Mouse (Mus musculus) erythroblast, embryonic 14.5 days (primary cell): ENCODE results near the gene Ccdc187. TPM values are rescaled to one million over a fixed set of nuclear protein-coding genes. Genes with fewer than 3 reads are reported as not detected.

Source experiments
- H3K27me3 ChIP-seq: 2 replicates; pipeline ENCODE4 v1.6.1; 2012; ENCODE audit warnings: inconsistent platforms; ENCODE audit not compliant: control insufficient read depth
- H3K36me3 ChIP-seq: 2 replicates; pipeline ENCODE4 v1.6.1; 2012; ENCODE audit warnings: mild to moderate bottlenecking, inconsistent platforms; ENCODE audit not compliant: control insufficient read depth
- H3K4me1 ChIP-seq: 2 replicates; pipeline ENCODE4 v1.6.1; 2012; ENCODE audit warnings: inconsistent platforms; ENCODE audit not compliant: control insufficient read depth
- H3K4me3 ChIP-seq: replicated peaks from 2 replicates; pipeline ENCODE3; 2012; ENCODE audit warnings: moderate library complexity, mild to moderate bottlenecking, inconsistent platforms
- H3K9me3 ChIP-seq: 2 replicates; pipeline ENCODE4 v1.6.1; 2012; ENCODE audit warnings: low read length, inconsistent platforms, mixed read lengths; ENCODE audit not compliant: control insufficient read depth
- GATA1 ChIP-seq: IDR thresholded peaks from 2 replicates; pipeline ENCODE4 v1.6.1; 2012; ENCODE audit warnings: low read length, inconsistent platforms, mixed read lengths
- TAL1 ChIP-seq: IDR thresholded peaks from 3 replicates; pipeline ENCODE4 v1.6.1; 2012; ENCODE audit warnings: low read length, inconsistent platforms, mixed read lengths
- polyA plus RNA-seq: library from polyadenylated mRNA; stranded (reverse); fragments of >175 nt; gene quantifications from 2 replicates; pipeline ENCODE4 v1.2.3, GENCODE M21; 2012

Ccdc187 gene
- polyA plus RNA-seq, 1 experiment, result under 0.01 TPM

GRCm38 (mm10) chr2:26265095-26265494 lies 29.3 kb downstream of the Ccdc187 start:
- H3K4me1 ChIP-seq, result no peaks in the 10 kb centered on the region
- H3K36me3 ChIP-seq, result no peaks in the 10 kb centered on the region
- H3K27me3 ChIP-seq, result peaks cover 2% of the 10 kb centered on the region; the same call in 1 of the 2 replicates
- H3K4me3 ChIP-seq, result no peak overlapping the region
- TF ChIP-seq GATA1 (no peak), TAL1 (no peak)
- H3K9me3 ChIP-seq, result no peaks in the 10 kb centered on the region

- Histone ChIP-seq H3K9me3 (no peaks in the 10 kb centered on the region), H3K4me3 (no peak overlapping the region), H3K27me3 (peaks cover 2% of the 10 kb centered on the region; the same call in 1 of the 2 replicates), H3K36me3 (no peaks in the 10 kb centered on the region), H3K4me1 (no peaks in the 10 kb centered on the region)
- TF ChIP-seq TAL1 (no peak), GATA1 (no peak)
Measured at GRCm38 (mm10) chr2:26264646-26265045, 29.7 kb downstream of the Ccdc187 start.

GRCm38 (mm10) chr2:26257315-26258096 lies 36.9 kb downstream of the Ccdc187 start:
- Histone ChIP-seq H3K4me1 (no peaks in the 10 kb centered on the region; the same call in 1 of the 2 replicates), H3K36me3 (no peaks in the 10 kb centered on the region), H3K9me3 (no peaks in the 10 kb centered on the region), H3K27me3 (peaks cover 9% of the 10 kb centered on the region), H3K4me3 (no peak overlapping the region)
- no peak for TF ChIP-seq GATA1

- no peaks in the 10 kb centered on the region for H3K36me3 ChIP-seq
- no peak overlapping the region for H3K4me3 ChIP-seq
- TF ChIP-seq TAL1 (no peak), GATA1 (no peak)
- peaks cover 11% of the 10 kb centered on the region for H3K27me3 ChIP-seq
- no peaks in the 10 kb centered on the region; the same call in 1 of the 2 replicates for H3K4me1 ChIP-seq
- no peaks in the 10 kb centered on the region for H3K9me3 ChIP-seq
Measured at GRCm38 (mm10) chr2:26254816-26255215, 39.5 kb downstream of the Ccdc187 start.

GRCm38 (mm10) chr2:26252514-26253206 lies 41.7 kb downstream of the Ccdc187 start:
- H3K27me3 ChIP-seq, result peaks cover 11% of the 10 kb centered on the region
- H3K4me3 ChIP-seq, result no peak overlapping the region
- no peak for TF ChIP-seq GATA1
- TF ChIP-seq TAL1, result no peak
- no peaks in the 10 kb centered on the region for H3K9me3 ChIP-seq
- no peaks in the 10 kb centered on the region for H3K36me3 ChIP-seq
- H3K4me1 ChIP-seq, result no peaks in the 10 kb centered on the region; the same call in 1 of the 2 replicates

GRCm38 (mm10) chr2:26247531-26247930 lies 46.8 kb downstream of the Ccdc187 start:
- no peaks in the 10 kb centered on the region for H3K36me3 ChIP-seq
- H3K27me3 ChIP-seq, result peaks cover 4% of the 10 kb centered on the region; the same call in 1 of the 2 replicates
- no peak overlapping the region for H3K4me3 ChIP-seq
- no peaks in the 10 kb centered on the region for H3K9me3 ChIP-seq
- H3K4me1 ChIP-seq, result no peaks in the 10 kb centered on the region
- TF ChIP-seq GATA1, result no peak
- no peak for TF ChIP-seq TAL1

- peaks cover 6% of the 10 kb centered on the region for H3K27me3 ChIP-seq
- H3K9me3 ChIP-seq, result no peaks in the 10 kb centered on the region
- H3K4me1 ChIP-seq, result peaks cover 19% of the 10 kb centered on the region
- no peaks in the 10 kb centered on the region for H3K36me3 ChIP-seq
- TF ChIP-seq GATA1 (no peak), TAL1 (no peak)
- no peak overlapping the region for H3K4me3 ChIP-seq
Measured at GRCm38 (mm10) chr2:26240841-26241240, 53.5 kb downstream of the Ccdc187 start.

GRCm38 (mm10) chr2:26240330-26240729 lies 54.0 kb downstream of the Ccdc187 start:
- Histone ChIP-seq H3K4me1 (peaks cover 25% of the 10 kb centered on the region), H3K9me3 (no peaks in the 10 kb centered on the region), H3K36me3 (no peaks in the 10 kb centered on the region), H3K4me3 (no peak overlapping the region), H3K27me3 (peaks cover 6% of the 10 kb centered on the region)
- TF ChIP-seq TAL1 (no peak), GATA1 (no peak)

GRCm38 (mm10) chr2:26237290-26237782 lies 57.0 kb downstream of the Ccdc187 start, which contains the start of gene Qsox2:
Qsox2 (minus strand) TSS chr2:26237525.
- Histone ChIP-seq H3K36me3 (peaks cover 13% of the 10 kb centered on the region), H3K4me3 (peak within 1 kb of the TSS; percentile 73), H3K4me1 (peaks cover 42% of the 10 kb centered on the region), H3K9me3 (no peaks in the 10 kb centered on the region), H3K27me3 (peaks cover 6% of the 10 kb centered on the region)
- TF ChIP-seq GATA1, result no peak
- TF ChIP-seq TAL1, result no peak
